Mouse (Mus musculus) heart, adult 18-20 months (tissue): ENCODE data around the gene Zscan2. TPM values are rescaled to one million over a fixed set of nuclear protein-coding genes. Genes with fewer than 3 reads are reported as not detected.

Experiments used
- total RNA-seq, 2 experiments: library from RNA; stranded (reverse); gene quantifications; 2 replicates each; pipeline ENCODE4 v1.2.3; 2021

Gene Zscan2
- total RNA-seq, 2 experiments from 2014 or later: 3.7 to 6.4 TPM

Other genes with a start within 250 kb of the Zscan2 start
- gene Crtc3, start 172.0 kb upstream of the Zscan2 start, total RNA-seq: 10 to 100 TPM; 10.3 to 11.8 TPM
- gene Iqgap1, start 34.9 kb upstream of the Zscan2 start, total RNA-seq: 10 to 100 TPM; 32.7 to 35.3 TPM
- gene Wdr73, start 40.3 kb downstream of the Zscan2 start, total RNA-seq: 1 to 10 TPM; 7.5 to 8.6 TPM
- gene Nmb, start 44.2 kb downstream of the Zscan2 start, total RNA-seq: 10 to 100 TPM in 1 of 2 experiments, 1 to 10 TPM in 1; 9.2 to 10.8 TPM
- gene Sec11a, start 86.9 kb downstream of the Zscan2 start, total RNA-seq: 10 to 100 TPM; 49.2 to 51.6 TPM
- 10 to 100 TPM; 14.3 to 18.4 TPM for gene Zfp592, start 132.8 kb downstream of the Zscan2 start, total RNA-seq
- gene Alpk3, start 196.7 kb downstream of the Zscan2 start, total RNA-seq: 100 to 1,000 TPM; 112 to 119 TPM